Mouse (Mus musculus): ENCODE measurements at regions not wholly inside any gene's neighbourhood (a gene's known extent, or its start where the extent isn't known, plus 50 kb on each side); places are given as distances from the start of the nearest gene placed in this dataset.

- TF ChIP-seq RCOR1 (conservative IDR thresholded peaks at IDR 0.05; ENCODE audit: low read depth, low read length) (no peak), MAX (IDR thresholded peaks at IDR 0.05; ENCODE audit: low read length) (no peak), RAD21 (IDR thresholded peaks at IDR 0.05; ENCODE audit: low read depth, low read length) (no peak), ETS1 (conservative IDR thresholded peaks at IDR 0.05; ENCODE audit: low read depth, low read length) (no peak), NELFE (IDR thresholded peaks at IDR 0.05; ENCODE audit: low read depth, low read length) (no peak), CHD1 (IDR thresholded peaks at IDR 0.05; ENCODE audit: low read depth, low read length) (no peak), ZMIZ1 (IDR thresholded peaks at IDR 0.05; ENCODE audit: low read depth, low read length) (no peak), JUND (conservative IDR thresholded peaks at IDR 0.05; ENCODE audit: low read depth, low read length) (no peak), MAZ (IDR thresholded peaks at IDR 0.05; ENCODE audit: low read depth, low read length) (no peak), E2F4 (IDR thresholded peaks at IDR 0.05; ENCODE audit: insufficient replicate concordance, low read depth, low read length) (no peak), UBTF (IDR thresholded peaks at IDR 0.05; ENCODE audit: low read depth, low read length) (no peak)
- H3K4me3 ChIP-seq (replicated peaks in 1 of 3; ENCODE audit: low read depth in 2 of 3, low read length in 2 of 3, poor library complexity in 1 of 3): no peak overlapping the region
These were observed 100.8 kb upstream of the Slc44a1 start for GRCm38 (mm10) chr4:53339125-53340020.

DNA sequence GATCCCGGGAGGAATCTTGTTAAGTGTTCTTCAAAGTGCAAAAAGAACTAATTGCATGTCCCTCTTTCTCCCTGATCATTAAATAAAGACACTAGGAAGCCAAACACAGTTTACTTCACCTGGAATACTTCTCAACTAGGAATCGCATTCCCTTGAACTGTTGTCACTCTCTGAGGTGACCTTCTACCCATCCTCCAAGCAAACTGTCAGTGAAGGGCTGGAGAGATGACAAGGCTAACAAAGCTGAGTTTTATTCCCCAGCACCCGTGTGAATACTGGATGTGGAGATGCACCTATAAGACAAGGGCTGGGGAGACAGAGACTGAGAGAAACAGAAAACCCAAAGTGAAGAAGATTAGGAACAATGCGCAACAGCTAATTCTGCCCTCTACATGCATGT, 101.7 kb upstream of the Slc44a1 start:
- Histone ChIP-seq H3K27ac (ENCODE audit: insufficient read depth, low read depth) (no peak overlapping the region), H3K27me3 (replicated peaks) (no peaks in the 10 kb centered on the region), H3K4me1 (ENCODE audit: control insufficient read depth in 1 of 2, insufficient read depth in 2 of 2) (peaks cover 0 to 3% of the 10 kb centered on the region in 2 experiments; a peak in 2 of 4 replicates), H3K36me3 (replicated peaks in 1 of 2; ENCODE audit: control insufficient read depth in 1 of 2, insufficient read depth in 1 of 2, low read length in 1 of 2) (no peaks in the 10 kb centered on the region), H3K79me2 (replicated peaks; ENCODE audit: control insufficient read depth, extremely low read depth, insufficient read depth, poor library complexity, severe bottlenecking) (no peaks in the 10 kb centered on the region), H3K9me3 (replicated peaks; ENCODE audit: low read length) (peaks cover 9% of the 10 kb centered on the region), H3K4me2 (ENCODE audit: insufficient read depth, low read depth, poor library complexity, severe bottlenecking) (no peak overlapping the region), H3K9ac (ENCODE audit: insufficient read depth, low read depth) (no peak overlapping the region), H3K4me3 (replicated peaks in 1 of 3; ENCODE audit: low read depth in 2 of 3, low read length in 2 of 3, poor library complexity in 1 of 3) (no peak overlapping the region)
- DNase-seq (ENCODE audit: extremely low read depth): no peak
- TF ChIP-seq E2F4 (IDR thresholded peaks at IDR 0.05; ENCODE audit: insufficient replicate concordance, low read depth, low read length): no peak
- TF ChIP-seq POLR2A (IDR thresholded peaks at IDR 0.05; ENCODE audit: low read depth, low read length): no peak
- TF ChIP-seq RCOR1 (conservative IDR thresholded peaks at IDR 0.05; ENCODE audit: low read depth, low read length): no peak
- no peak for TF ChIP-seq HCFC1 (IDR thresholded peaks at IDR 0.05; ENCODE audit: low read depth, low read length)
- TF ChIP-seq NELFE (IDR thresholded peaks at IDR 0.05; ENCODE audit: low read depth, low read length): no peak
- no peak for TF ChIP-seq UBTF (IDR thresholded peaks at IDR 0.05; ENCODE audit: low read depth, low read length)
- no peak for TF ChIP-seq BHLHE40 (IDR thresholded peaks at IDR 0.05; ENCODE audit: low read depth, low read length)
- no peak for TF ChIP-seq NRF1 (IDR thresholded peaks at IDR 0.05; ENCODE audit: low read depth, low read length)
- no peak for TF ChIP-seq JUN (IDR thresholded peaks at IDR 0.05; ENCODE audit: insufficient read depth, low read depth, low read length)
- TF ChIP-seq ZKSCAN1 (IDR thresholded peaks at IDR 0.05; ENCODE audit: borderline replicate concordance, low read depth, low read length): no peak
- TF ChIP-seq TCF12 (IDR thresholded peaks at IDR 0.05; ENCODE audit: low read depth, low read length): no peak
- no peak for TF ChIP-seq GABPA (IDR thresholded peaks at IDR 0.05; ENCODE audit: insufficient replicate concordance, low read depth, low read length)
- TF ChIP-seq USF2 (conservative IDR thresholded peaks at IDR 0.05; ENCODE audit: low read depth, low read length): no peak
- TF ChIP-seq USF1 (IDR thresholded peaks at IDR 0.05; ENCODE audit: low read depth, low read length): no peak
- TF ChIP-seq PAX5 (IDR thresholded peaks at IDR 0.05; ENCODE audit: low read length): no peak
- TF ChIP-seq RAD21 (IDR thresholded peaks at IDR 0.05; ENCODE audit: low read depth, low read length): no peak
- TF ChIP-seq MXI1 (IDR thresholded peaks at IDR 0.05; ENCODE audit: low read depth, low read length): no peak
- TF ChIP-seq ELF1 (IDR thresholded peaks at IDR 0.05; ENCODE audit: low read depth, low read length): no peak
- no peak for TF ChIP-seq TBP (conservative IDR thresholded peaks at IDR 0.05; ENCODE audit: low read depth, low read length)
- TF ChIP-seq JUND (conservative IDR thresholded peaks at IDR 0.05; ENCODE audit: low read depth, low read length): no peak
- dilution Hi-C loops (cut with MboI; ENCODE audit: extremely low pct_ligation_motif_present, extremely low pct_unique_long_range_greater_than_20kb, low sequenced_read_pairs) (no loop called here), in situ Hi-C loops (cut with MboI; ENCODE audit: low pct_ligation_motif_present, low pct_unique_long_range_greater_than_20kb, low sequenced_read_pairs) (no loop called here)

More at GRCm38 (mm10) chr4:53339125-53340020, 100.8 kb upstream of the Slc44a1 start:
- DNase-seq (ENCODE audit: extremely low read depth): no peak
- Histone ChIP-seq H3K9me3 (replicated peaks; ENCODE audit: low read length) (peaks cover 9% of the 10 kb centered on the region), H3K4me2 (ENCODE audit: insufficient read depth, low read depth, poor library complexity, severe bottlenecking) (no peak overlapping the region), H3K4me1 (ENCODE audit: control insufficient read depth in 1 of 2, insufficient read depth in 2 of 2) (peaks cover 0 to 12% of the 10 kb centered on the region in 2 experiments; a peak in 2 of 4 replicates), H3K27me3 (replicated peaks) (no peaks in the 10 kb centered on the region), H3K79me2 (replicated peaks; ENCODE audit: control insufficient read depth, extremely low read depth, insufficient read depth, poor library complexity, severe bottlenecking) (no peaks in the 10 kb centered on the region), H3K9ac (ENCODE audit: insufficient read depth, low read depth) (no peak overlapping the region), H3K36me3 (replicated peaks in 1 of 2; ENCODE audit: control insufficient read depth in 1 of 2, insufficient read depth in 1 of 2, low read length in 1 of 2) (no peaks in the 10 kb centered on the region), H3K27ac (ENCODE audit: insufficient read depth, low read depth) (no peak overlapping the region)
- in situ Hi-C loops (cut with MboI; ENCODE audit: low pct_ligation_motif_present, low pct_unique_long_range_greater_than_20kb, low sequenced_read_pairs): no loop called here
- dilution Hi-C loops (cut with MboI; ENCODE audit: extremely low pct_ligation_motif_present, extremely low pct_unique_long_range_greater_than_20kb, low sequenced_read_pairs): no loop called here
